Mouse (Mus musculus) lung, adult 10 weeks (tissue): Measurements from ENCODE around the gene Tmco1. TPM values are rescaled to one million over a fixed set of nuclear protein-coding genes. Genes with fewer than 3 reads are reported as not detected.

Experiments
- polyA plus RNA-seq: library from polyadenylated mRNA; stranded (reverse); fragments of 350-450 nt; fragmentation: Illumina TruSeq; extraction: RNeasy Lipid Tissue Mini Kit (QIAGEN cat#74804); gene quantifications from one replicate; pipeline ENCODE4 v1.2.3, GENCODE M21; 2014; ENCODE audit warnings: low read depth, low replicate concordance; ENCODE audit not compliant: insufficient read depth

Tmco1 gene
- 148 TPM for polyA plus RNA-seq

DNA sequence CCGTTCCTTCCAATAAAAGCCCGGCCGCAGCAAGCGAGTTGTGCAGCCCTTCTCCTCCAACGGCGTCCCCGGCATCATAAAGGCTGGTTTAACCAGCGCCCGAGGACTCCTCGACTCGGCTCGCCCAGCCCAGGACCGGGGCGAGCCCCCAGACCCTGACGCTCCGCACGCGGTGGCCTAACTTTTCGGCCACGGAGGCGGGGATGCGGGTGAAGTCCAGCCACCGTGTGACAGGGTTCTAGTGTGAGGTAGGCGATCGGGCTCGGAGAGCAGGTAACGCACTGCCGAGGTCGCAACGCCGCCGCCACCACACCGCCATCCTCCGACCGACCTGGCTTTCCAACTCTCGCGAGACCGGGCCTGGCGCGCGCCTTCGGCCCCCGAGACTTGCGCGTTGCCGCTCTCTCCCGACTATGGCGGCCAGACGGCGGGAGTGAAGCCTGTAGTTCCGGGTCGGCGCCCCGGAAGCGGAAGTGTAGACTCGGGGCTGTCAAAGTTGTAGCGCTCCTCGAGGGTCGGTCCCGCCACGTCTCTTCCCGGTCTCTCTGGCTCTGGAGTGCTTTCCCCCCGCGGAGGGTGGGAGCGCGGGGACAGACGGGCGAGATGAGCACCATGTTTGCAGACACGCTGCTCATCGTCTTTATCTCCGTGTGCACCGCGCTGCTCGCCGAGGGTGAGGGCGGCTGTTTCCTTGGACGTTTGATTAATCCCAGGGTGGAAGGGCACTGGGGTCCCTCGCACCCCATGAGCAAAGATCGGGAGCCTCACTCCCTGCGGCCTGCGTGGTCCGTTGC, at the start of gene Tmco1:
Gene Tmco1 (plus strand): TSS at position 118 of the 794 bp plus-strand sequence.

DNA sequence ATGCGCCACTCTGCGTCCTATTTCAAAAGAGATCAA, 23.0 kb upstream of the Tmco1 start, which contains the start of gene Uck2:
Gene Uck2 (minus strand): TSS at position 1 of the 36 bp plus-strand sequence.

DNA sequence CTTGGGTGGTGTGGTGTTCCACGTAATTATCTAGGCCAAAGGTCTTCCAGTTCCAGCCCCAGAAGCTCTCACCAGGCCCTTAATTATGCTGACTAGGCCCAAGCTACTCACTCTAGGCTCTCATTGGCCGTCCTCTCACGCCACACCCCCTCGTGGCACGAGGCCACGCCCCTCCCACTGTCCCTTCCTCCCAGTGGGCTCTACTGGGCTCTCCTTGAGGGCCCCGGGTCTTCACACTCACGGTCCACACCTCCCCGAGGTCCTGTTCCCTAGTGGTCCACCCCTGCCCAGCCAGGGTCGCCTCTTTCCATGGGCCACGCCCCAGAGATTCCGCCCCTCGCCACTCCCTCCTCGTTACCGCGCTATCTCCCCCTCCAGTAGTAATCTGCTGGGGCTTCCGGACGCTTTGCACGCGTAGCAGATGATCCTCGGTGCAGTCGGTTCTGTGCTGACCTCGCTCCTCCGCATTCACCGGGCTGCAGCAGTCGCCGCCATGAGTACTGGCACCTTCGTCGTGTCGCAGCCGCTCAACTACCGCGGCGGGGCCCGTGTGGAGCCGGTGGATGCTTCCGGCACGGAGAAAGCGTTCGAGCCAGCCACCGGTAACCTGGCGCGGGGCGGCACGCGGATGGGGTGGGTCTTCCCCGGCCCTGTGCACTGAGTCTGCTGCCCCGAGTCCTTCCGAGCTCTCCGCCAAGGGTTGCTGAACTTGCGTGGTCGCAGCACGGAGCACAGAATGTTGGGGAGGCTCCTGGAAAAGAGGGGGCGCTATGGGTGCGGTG, 41.8 kb downstream of the Tmco1 start, which contains the start of gene Aldh9a1:
Gene Aldh9a1 (plus strand): TSS at position 177 of the 782 bp plus-strand sequence.

Other genes with a start within 250 kb of the Tmco1 start
- gene Uck2, start 23.1 kb upstream of the Tmco1 start, polyA plus RNA-seq: 7.8 TPM
- 21.3 TPM for gene Aldh9a1, start 41.6 kb downstream of the Tmco1 start, polyA plus RNA-seq
- 70.8 TPM for gene Mgst3, start 85.5 kb downstream of the Tmco1 start, polyA plus RNA-seq
- not detected for gene Lrrc52, start 158.4 kb downstream of the Tmco1 start, polyA plus RNA-seq